Mouse (Mus musculus): Measurements from ENCODE around the gene Hspa1l. TPM values are rescaled to one million over a fixed set of nuclear protein-coding genes. Genes with fewer than 3 reads are reported as not detected.

Hspa1l gene
- polyA plus RNA-seq, 1 experiment from 2014 or later = 0.71 TPM

- peaks cover 13% of the 10 kb centered on the region for H3K36me3 ChIP-seq
- no peaks in the 10 kb centered on the region for H3K9me3 ChIP-seq (replicated peaks)
- WGBS = 80% methylated on average over 8 of the region's 8 CpGs
- no peak overlapping the region for H3K4me2 ChIP-seq (replicated peaks)
- no peak for ATAC-seq (ENCODE audit: insufficient number of reproducible peaks, low FRiP score, low TSS enrichment, low read depth)
- H3K9ac ChIP-seq = no peak overlapping the region
- H3K4me3 ChIP-seq (replicated peaks) = no peak overlapping the region
- H3K27ac ChIP-seq (replicated peaks) = no peak overlapping the region
- H3K4me1 ChIP-seq = peaks cover 30% of the 10 kb centered on the region
- H3K27me3 ChIP-seq = no peaks in the 10 kb centered on the region
These were observed 48.0 kb downstream of the Hspa1l start for GRCm38 (mm10) chr17:35020551-35020950.

GRCm38 (mm10) chr17:35021163-35021808 lies 48.8 kb downstream of the Hspa1l start:
- H3K4me3 ChIP-seq (replicated peaks) = 0 out of 2 replicates have a peak overlapping the region, but pooled peaks have one; percentile 2
- peak; percentile 26; the same call in 1 of the 2 replicates for ATAC-seq (ENCODE audit: insufficient number of reproducible peaks, low FRiP score, low TSS enrichment, low read depth)

DNA sequence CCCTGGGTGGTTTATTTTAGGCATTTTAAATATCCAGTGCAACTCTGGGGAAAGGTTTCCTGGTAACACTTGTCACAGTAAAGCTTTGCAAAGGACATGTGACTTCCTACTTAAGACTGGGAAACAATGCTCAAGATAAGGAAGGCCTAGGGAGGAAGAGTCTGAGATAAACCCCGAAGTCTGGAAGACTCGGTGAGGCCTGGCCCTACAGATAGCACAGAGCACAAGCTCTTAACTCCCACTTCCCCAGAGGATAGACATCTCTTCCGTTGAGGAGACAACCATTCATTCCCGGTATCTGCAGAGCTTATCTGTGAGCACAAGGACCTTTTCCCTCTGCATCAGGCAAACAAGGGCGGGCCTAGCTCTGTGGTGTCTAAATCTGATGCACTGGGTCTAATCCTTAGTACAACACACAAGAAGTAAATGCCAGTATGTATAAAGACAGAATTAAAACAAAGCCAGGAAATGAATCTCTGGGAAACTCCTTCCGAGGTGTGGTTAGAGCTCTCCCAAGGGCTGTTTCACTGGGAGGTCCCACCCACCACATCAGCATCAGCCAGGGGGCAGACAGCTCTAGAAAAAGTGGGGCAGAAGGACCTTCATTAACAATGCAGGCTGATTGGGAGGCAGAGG lies 49.5 kb downstream of the Hspa1l start:
- H3K4me2 ChIP-seq (replicated peaks) = no peak overlapping the region
- no peaks in the 10 kb centered on the region for H3K27me3 ChIP-seq
- H3K4me1 ChIP-seq = peaks cover 31% of the 10 kb centered on the region
- no peak overlapping the region for H3K4me3 ChIP-seq (replicated peaks)
- H3K27ac ChIP-seq (replicated peaks) = no peak overlapping the region
- H3K9ac ChIP-seq = no peak overlapping the region
- ATAC-seq (ENCODE audit: insufficient number of reproducible peaks, low FRiP score, low TSS enrichment, low read depth) = no peak
- no peaks in the 10 kb centered on the region for H3K9me3 ChIP-seq (replicated peaks)
- 54% methylated on average over 6 of the region's 6 CpGs for WGBS
- H3K36me3 ChIP-seq = 0 out of 2 replicates have a peak, but pooled peaks cover 1% of the 10 kb centered on the region

More at GRCm38 (mm10) chr17:35021163-35021808, 48.8 kb downstream of the Hspa1l start:
- WGBS = 8% methylated on average over 17 of the region's 17 CpGs
- H3K36me3 ChIP-seq = peaks cover 6% of the 10 kb centered on the region; the same call in 1 of the 2 replicates
- H3K4me1 ChIP-seq = peaks cover 32% of the 10 kb centered on the region
- no peak overlapping the region for H3K9ac ChIP-seq
- H3K4me2 ChIP-seq (replicated peaks) = peak overlapping the region; percentile 28; the same call in 1 of the 2 replicates
- no peaks in the 10 kb centered on the region for H3K27me3 ChIP-seq
- no peak overlapping the region for H3K27ac ChIP-seq (replicated peaks)
- H3K9me3 ChIP-seq (replicated peaks) = no peaks in the 10 kb centered on the region

GRCm38 (mm10) chr17:35022541-35023060 lies 50.1 kb downstream of the Hspa1l start:
- no peak overlapping the region for H3K9ac ChIP-seq
- H3K36me3 ChIP-seq = no peaks in the 10 kb centered on the region
- H3K27me3 ChIP-seq = no peaks in the 10 kb centered on the region
- H3K27ac ChIP-seq (replicated peaks) = no peak overlapping the region
- peaks cover 37% of the 10 kb centered on the region for H3K4me1 ChIP-seq
- H3K4me2 ChIP-seq (replicated peaks) = no peak overlapping the region
- no peak overlapping the region for H3K4me3 ChIP-seq (replicated peaks)
- ATAC-seq (ENCODE audit: insufficient number of reproducible peaks, low FRiP score, low TSS enrichment, low read depth) = no peak
- no peaks in the 10 kb centered on the region for H3K9me3 ChIP-seq (replicated peaks)
- WGBS = 91% methylated on average over 8 of the region's 8 CpGs

GRCm38 (mm10) chr17:35023221-35023620 lies 50.7 kb downstream of the Hspa1l start:
- ATAC-seq (ENCODE audit: insufficient number of reproducible peaks, low FRiP score, low TSS enrichment, low read depth) = no peak
- Histone ChIP-seq H3K4me3 (replicated peaks) (no peak overlapping the region), H3K4me2 (replicated peaks) (no peak overlapping the region), H3K9me3 (replicated peaks) (no peaks in the 10 kb centered on the region), H3K27ac (replicated peaks) (no peak overlapping the region), H3K9ac (no peak overlapping the region), H3K4me1 (peaks cover 42% of the 10 kb centered on the region), H3K27me3 (no peaks in the 10 kb centered on the region), H3K36me3 (no peaks in the 10 kb centered on the region)
- 87% methylated on average over 5 of the region's 5 CpGs for WGBS

DNA sequence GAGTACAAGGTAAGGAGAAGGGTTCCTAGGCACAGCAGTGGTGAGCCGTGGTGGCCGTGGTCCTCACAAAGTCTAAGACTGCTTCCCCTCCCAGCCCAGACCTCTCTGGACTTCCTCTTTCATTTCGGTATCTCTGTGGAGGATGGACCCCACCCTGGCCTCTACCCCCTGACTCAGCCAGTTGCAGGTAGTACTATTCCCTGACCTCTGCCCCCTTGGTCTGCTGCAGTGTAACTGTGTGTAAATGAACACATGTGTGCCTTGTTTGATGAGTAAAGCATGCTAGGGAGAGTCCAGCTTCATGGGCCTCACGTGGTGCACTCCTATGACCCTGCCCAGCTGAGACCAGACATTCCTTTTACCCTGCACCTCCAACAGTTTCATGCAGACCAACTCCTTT lies 51.3 kb downstream of the Hspa1l start:
- WGBS = 63% methylated on average over 4 of the region's 4 CpGs
- H3K9ac ChIP-seq = no peak overlapping the region
- no peaks in the 10 kb centered on the region for H3K9me3 ChIP-seq (replicated peaks)

DNA sequence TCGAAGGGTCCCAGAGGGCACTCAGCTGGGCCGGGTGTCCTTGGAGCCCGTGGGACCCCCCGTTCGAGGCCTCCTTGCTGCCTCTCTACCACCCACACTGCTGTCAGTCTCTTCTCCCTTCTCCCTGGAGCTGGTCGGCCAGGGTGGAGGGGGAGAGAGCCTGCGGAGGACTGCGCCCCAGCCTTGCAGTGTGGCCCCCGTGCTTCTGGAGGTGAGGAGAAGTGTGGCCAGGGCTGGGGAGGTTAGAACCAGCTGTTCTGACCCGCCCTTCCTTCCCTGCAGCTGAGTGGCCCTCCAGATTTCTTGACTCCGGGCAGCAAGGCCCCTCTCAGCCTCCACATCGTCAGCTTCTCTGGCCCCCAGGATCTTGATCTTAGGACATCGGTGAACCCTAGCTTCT lies 51.8 kb downstream of the Hspa1l start:
- peaks cover 53% of the 10 kb centered on the region for H3K4me1 ChIP-seq
- no peak overlapping the region for H3K4me2 ChIP-seq (replicated peaks)
- WGBS = 66% methylated on average over 13 of the region's 13 CpGs
- H3K27ac ChIP-seq (replicated peaks) = no peak overlapping the region
- no peak overlapping the region for H3K4me3 ChIP-seq (replicated peaks)
- H3K9me3 ChIP-seq (replicated peaks) = no peaks in the 10 kb centered on the region
- H3K9ac ChIP-seq = no peak overlapping the region
- no peaks in the 10 kb centered on the region for H3K36me3 ChIP-seq
- no peaks in the 10 kb centered on the region for H3K27me3 ChIP-seq
- no peak for ATAC-seq (ENCODE audit: insufficient number of reproducible peaks, low FRiP score, low TSS enrichment, low read depth)

More for the DNA sequence above, 51.3 kb downstream of the Hspa1l start:
- Histone ChIP-seq H3K36me3 (no peaks in the 10 kb centered on the region), H3K27ac (replicated peaks) (no peak overlapping the region), H3K4me3 (replicated peaks) (no peak overlapping the region), H3K4me1 (peaks cover 48% of the 10 kb centered on the region), H3K27me3 (no peaks in the 10 kb centered on the region), H3K4me2 (replicated peaks) (no peak overlapping the region)
- ATAC-seq (ENCODE audit: insufficient number of reproducible peaks, low FRiP score, low TSS enrichment, low read depth) = no peak

- H3K27me3 ChIP-seq = no peaks in the 10 kb centered on the region
- H3K4me2 ChIP-seq (replicated peaks) = no peak overlapping the region
- 61% methylated on average over 10 of the region's 10 CpGs for WGBS
- no peak overlapping the region for H3K9ac ChIP-seq
- H3K27ac ChIP-seq (replicated peaks) = no peak overlapping the region
- peaks cover 58% of the 10 kb centered on the region for H3K4me1 ChIP-seq
- H3K36me3 ChIP-seq = no peaks in the 10 kb centered on the region
- H3K4me3 ChIP-seq (replicated peaks) = no peak overlapping the region
- ATAC-seq (ENCODE audit: insufficient number of reproducible peaks, low FRiP score, low TSS enrichment, low read depth) = no peak
- no peaks in the 10 kb centered on the region for H3K9me3 ChIP-seq (replicated peaks)
These were observed 52.4 kb downstream of the Hspa1l start for GRCm38 (mm10) chr17:35024691-35025488.

GRCm38 (mm10) chr17:35026206-35026605 lies 53.7 kb downstream of the Hspa1l start:
- no peak for ATAC-seq (ENCODE audit: insufficient number of reproducible peaks, low FRiP score, low TSS enrichment, low read depth)
- H3K36me3 ChIP-seq = no peaks in the 10 kb centered on the region
- H3K27ac ChIP-seq (replicated peaks) = peak overlapping the region; percentile 74
- H3K9ac ChIP-seq = 0 out of 2 replicates have a peak overlapping the region, but pooled peaks have one; percentile 2
- H3K4me2 ChIP-seq (replicated peaks) = peak overlapping the region; percentile 33
- 59% methylated on average over 5 of the region's 5 CpGs for WGBS
- peaks cover 56% of the 10 kb centered on the region for H3K4me1 ChIP-seq
- peak overlapping the region; percentile 12; the same call in 1 of the 2 replicates for H3K4me3 ChIP-seq (replicated peaks)
- no peaks in the 10 kb centered on the region for H3K9me3 ChIP-seq (replicated peaks)
- no peaks in the 10 kb centered on the region for H3K27me3 ChIP-seq

DNA sequence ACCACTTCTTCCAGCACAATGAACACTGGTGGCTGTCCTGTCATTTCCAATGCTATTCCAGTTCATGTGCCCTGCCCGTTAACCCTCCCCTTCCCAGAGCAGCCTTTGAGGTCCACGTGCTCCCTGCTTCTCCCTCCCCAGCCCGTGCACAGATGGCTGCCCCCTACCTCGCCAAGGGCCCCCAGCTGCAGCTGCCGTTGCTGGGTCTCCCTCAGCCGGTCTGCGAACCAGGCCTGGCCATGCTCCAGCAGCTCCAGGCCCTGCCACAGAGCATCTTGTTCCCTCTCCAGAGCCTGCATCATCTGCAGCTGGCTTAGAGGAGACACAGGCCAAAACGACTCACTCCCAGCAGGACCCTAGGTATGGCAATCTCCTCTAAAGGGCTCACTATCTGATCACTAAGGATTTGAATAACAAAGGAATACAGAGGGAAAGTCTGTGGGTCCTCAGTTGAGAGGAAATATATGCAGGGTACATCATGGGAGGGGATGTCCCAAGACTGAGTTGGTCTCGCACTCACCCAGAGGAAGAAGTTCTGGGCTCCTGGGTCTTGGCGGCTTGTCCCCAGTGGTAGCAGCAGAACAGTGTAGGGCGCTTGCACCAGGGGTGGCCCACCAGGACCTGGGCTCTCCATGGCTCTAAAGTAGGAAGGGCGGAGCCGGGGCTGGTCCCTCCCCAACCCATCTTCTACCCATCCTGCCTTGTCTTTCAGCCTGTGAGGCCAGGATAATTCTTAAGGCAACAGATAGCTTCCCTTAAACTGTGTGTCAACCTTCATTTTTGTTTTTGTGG lies 55.0 kb downstream of the Hspa1l start, which contains the start of gene Sapcd1:
Sapcd1 (minus strand) TSS at position 740 of the 792 bp plus-strand sequence.
- no peaks in the 10 kb centered on the region for H3K27me3 ChIP-seq
- H3K4me1 ChIP-seq = peaks cover 52% of the 10 kb centered on the region
- peak; percentile 83 for ATAC-seq (ENCODE audit: insufficient number of reproducible peaks, low FRiP score, low TSS enrichment, low read depth)
- peak within 1 kb of the TSS; percentile 34 for H3K4me2 ChIP-seq (replicated peaks)
- H3K27ac ChIP-seq (replicated peaks) = peak within 1 kb of the TSS; percentile 74
- H3K4me3 ChIP-seq (replicated peaks) = peak within 1 kb of the TSS; percentile 16
- H3K36me3 ChIP-seq = no peaks in the 10 kb centered on the region
- no peaks in the 10 kb centered on the region for H3K9me3 ChIP-seq (replicated peaks)
- WGBS = 27% methylated on average over 13 of the region's 13 CpGs
- H3K9ac ChIP-seq = peak within 1 kb of the TSS; percentile 27; the same call in 1 of the 2 replicates
